Mouse (Mus musculus) liver, adult 2 months (tissue): Measurements from ENCODE around the gene Vac14.
A peak's percentile ranks its signal among the peaks of the same experiment; 100 is the strongest.

Experiments used
- CTCF ChIP-seq: fragments of 200-500 bp; IDR thresholded peaks from 2 replicates; pipeline ENCODE4 v1.5.1; 2011; ENCODE audit warnings: low read depth, low read length, control low read depth
- POLR2A ChIP-seq: fragments of 200-500 bp; IDR thresholded peaks from 2 replicates; pipeline ENCODE4 v1.6.1; 2011; ENCODE audit warnings: low read length, control low read depth; ENCODE audit not compliant: insufficient read depth; ENCODE audit errors: extremely low read depth

GRCm38 (mm10) chr8:110749500-110750170 is 131.2 kb downstream of the Vac14 start:
- TF ChIP-seq POLR2A = no peak
- 0 out of 2 replicates have a peak, but pooled peaks have one; percentile 16 for TF ChIP-seq CTCF
